Mouse (Mus musculus) midbrain, postnatal 0 days (tissue): ENCODE results near the gene Atad5. TPM values are rescaled to one million over a fixed set of nuclear protein-coding genes. Genes with fewer than 3 reads are reported as not detected.
A peak's percentile ranks its signal among the peaks of the same experiment; 100 is the strongest.

Experiments used
- ATAC-seq: fragments of 200-750 bp; cut with Nextera tagmentation; 2 replicates; pipeline ENCODE4 v1.8.0; 2017; ENCODE audit warnings: moderate number of reproducible peaks, mild to moderate bottlenecking, moderate TSS enrichment, moderate library complexity; ENCODE audit not compliant: low FRiP score
- DNase-seq: peaks from one replicate; pipeline ENCODE4 v3.0.0-alpha.2; 2015; ENCODE audit warnings: low spot score
- H3K27ac ChIP-seq: fragments of 300-500 bp; sonication (generic); 2 replicates; pipeline ENCODE4 v1.5.1; 2014; ENCODE audit warnings: low read depth, mild to moderate bottlenecking, low read length, mixed read lengths
- H3K27me3 ChIP-seq: fragments of 300-500 bp; sonication (generic); 2 replicates; pipeline ENCODE4 v1.6.1; 2014; ENCODE audit warnings: low read length, control low read depth, mixed read lengths; ENCODE audit not compliant: insufficient read depth
- H3K36me3 ChIP-seq: fragments of 300-500 bp; sonication (generic); 2 replicates; pipeline ENCODE4 v1.6.1; 2014; ENCODE audit warnings: low read length, control low read depth, mixed read lengths; ENCODE audit not compliant: insufficient read depth
- H3K4me1 ChIP-seq: fragments of 300-500 bp; sonication (generic); 2 replicates; pipeline ENCODE4 v1.6.1; 2014; ENCODE audit warnings: mild to moderate bottlenecking, control low read depth, antibody characterized with exemption, low read length, mixed read lengths; ENCODE audit not compliant: insufficient read depth
- H3K4me2 ChIP-seq: fragments of 300-500 bp; sonication (generic); 2 replicates; pipeline ENCODE4 v1.6.1; 2014; ENCODE audit warnings: low read depth, mild to moderate bottlenecking, low read length, mixed read lengths; ENCODE audit not compliant: poor library complexity, severe bottlenecking
- H3K4me3 ChIP-seq: fragments of 300-500 bp; sonication (generic); 2 replicates; pipeline ENCODE4 v1.5.1; 2014; ENCODE audit warnings: low read depth, mild to moderate bottlenecking, low read length, moderate library complexity
- H3K9ac ChIP-seq: fragments of 300-500 bp; sonication (generic); replicated peaks from 2 replicates; pipeline ENCODE4 v1.6.1; 2014; ENCODE audit warnings: mild to moderate bottlenecking, low read length, moderate library complexity, mixed read lengths; ENCODE audit not compliant: poor library complexity, severe bottlenecking
- H3K9me3 ChIP-seq: fragments of 300-500 bp; sonication (generic); 2 replicates; pipeline ENCODE4 v1.6.1; 2016; ENCODE audit warnings: low read length, control low read depth
- CTCF ChIP-seq: IDR thresholded peaks from 2 replicates; pipeline ENCODE4 v1.5.1; 2016; ENCODE audit warnings: antibody characterized with exemption, mild to moderate bottlenecking
- WGBS: fragments of 180-500 bp; shearing (Covaris S2); extraction: QIAGEN DNeasy Blood & Tissue Kit; methylation state at CpG from one replicate; pipeline ENCODE4 v1.1.7; 2014; 5-methylcytosine and 5-hydroxymethylcytosine counted together
- polyA plus RNA-seq: library from polyadenylated mRNA; unstranded; fragments of >200 nt; fragmentation: Nextera tagmentation; extraction: Ambion mirVana; gene quantifications from 2 replicates; pipeline ENCODE4 v1.2.1, GENCODE M21; 2015
- total RNA-seq: library from RNA; depleted of rRNA; stranded (reverse); fragments of >200 nt; gene quantifications from 2 replicates; pipeline ENCODE4 v1.2.3, GENCODE M21; 2014

Gene Atad5
- total and polyA plus RNA-seq, 2 experiments from 2014 or later: 3.3 to 5.6 TPM

DNA sequence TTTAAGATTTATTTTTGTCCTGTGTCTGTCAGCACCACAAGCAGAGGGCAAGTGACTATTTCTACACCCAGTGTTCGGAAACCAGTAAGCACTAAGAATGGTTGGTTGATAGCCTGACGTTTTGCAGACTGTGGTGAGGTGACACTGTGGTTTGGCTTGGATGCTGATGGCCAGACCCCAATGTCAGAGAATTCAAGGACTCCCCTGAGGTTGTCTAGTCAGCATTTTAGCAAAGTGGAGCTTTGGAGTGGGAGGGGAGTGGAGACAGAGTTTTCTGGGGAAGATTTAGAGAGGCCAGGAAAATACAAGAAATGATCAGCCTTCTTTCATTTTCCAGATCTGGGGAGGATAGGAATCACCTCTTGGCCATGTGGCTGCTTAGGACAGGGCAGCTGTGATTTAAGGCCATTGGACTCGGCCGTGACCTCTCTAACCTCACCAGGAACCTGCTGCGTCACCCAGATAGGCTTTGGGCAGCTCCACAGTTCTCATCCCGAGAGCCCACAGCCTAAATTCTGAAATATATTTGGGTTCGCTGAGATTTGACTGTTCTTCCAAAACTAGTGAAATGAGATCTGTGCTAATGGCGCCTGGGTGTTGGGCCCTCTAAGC lies 60.3 kb downstream of the Atad5 start:
- Histone ChIP-seq H3K4me2 (no peak overlapping the region), H3K4me1 (peaks cover 2% of the 10 kb centered on the region; the same call in 1 of the 2 replicates), H3K36me3 (no peaks in the 10 kb centered on the region), H3K27me3 (peaks cover 16% of the 10 kb centered on the region), H3K9me3 (no peaks in the 10 kb centered on the region), H3K27ac (no peak overlapping the region), H3K9ac (no peak overlapping the region), H3K4me3 (no peak overlapping the region)
- TF ChIP-seq CTCF: no peak
- no peak for ATAC-seq
- WGBS: 87% methylated on average over 8 of the region's 8 CpGs
- DNase-seq: no peak

DNA sequence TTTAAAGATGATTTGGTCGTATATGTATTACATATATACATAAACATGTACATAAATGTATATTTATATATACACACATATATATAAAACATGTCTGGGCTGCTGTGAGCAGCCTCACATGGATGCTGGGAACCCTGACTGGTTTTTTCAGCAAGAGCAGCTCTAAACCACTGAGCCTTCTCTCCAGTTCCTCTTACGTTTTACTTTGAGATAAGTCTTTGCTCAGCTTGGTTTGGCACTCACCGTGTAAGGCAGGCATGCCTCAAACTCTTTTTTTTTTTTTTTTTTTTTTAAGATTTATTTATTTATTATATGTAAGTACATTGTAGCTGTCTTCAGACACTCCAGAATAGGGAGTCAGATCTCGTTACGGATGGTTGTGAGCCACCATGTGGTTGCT lies 61.4 kb downstream of the Atad5 start:
- Histone ChIP-seq H3K9me3 (no peaks in the 10 kb centered on the region), H3K36me3 (no peaks in the 10 kb centered on the region), H3K4me2 (no peak overlapping the region), H3K27ac (no peak overlapping the region), H3K27me3 (peaks cover 23% of the 10 kb centered on the region), H3K9ac (no peak overlapping the region), H3K4me3 (no peak overlapping the region), H3K4me1 (peaks cover 2% of the 10 kb centered on the region; the same call in 1 of the 2 replicates)
- 83% methylated on average over 5 of the region's 5 CpGs for WGBS
- DNase-seq: no peak
- no peak for ATAC-seq
- no peak for TF ChIP-seq CTCF

DNA sequence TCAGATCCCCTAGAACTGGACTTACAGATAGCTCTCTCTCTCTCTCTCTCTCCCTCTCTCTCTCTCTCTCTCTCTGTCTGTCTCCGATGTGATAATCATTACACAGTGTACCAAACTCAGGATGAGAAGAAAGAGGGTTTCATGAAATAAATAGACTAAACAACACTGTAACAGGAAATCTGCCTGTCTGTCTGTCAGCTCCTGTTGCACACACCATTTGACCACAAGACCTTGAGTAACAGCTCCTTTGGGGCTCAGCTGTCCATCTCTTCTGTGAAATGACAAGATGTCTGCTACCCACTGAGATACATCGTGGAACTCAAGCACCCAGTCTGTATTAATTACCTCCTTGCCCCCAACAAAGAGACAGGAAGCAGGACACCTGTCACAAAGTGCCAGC lies 62.3 kb downstream of the Atad5 start:
- Histone ChIP-seq H3K4me2 (no peak overlapping the region), H3K9ac (no peak overlapping the region), H3K27me3 (peaks cover 23% of the 10 kb centered on the region), H3K4me1 (peaks cover 2% of the 10 kb centered on the region; the same call in 1 of the 2 replicates), H3K4me3 (no peak overlapping the region), H3K27ac (no peak overlapping the region), H3K9me3 (no peaks in the 10 kb centered on the region), H3K36me3 (no peaks in the 10 kb centered on the region)
- ATAC-seq (no peak), DNase-seq (no peak)
- WGBS: 63% methylated on average over 2 of the region's 2 CpGs
- TF ChIP-seq CTCF: no peak

DNA sequence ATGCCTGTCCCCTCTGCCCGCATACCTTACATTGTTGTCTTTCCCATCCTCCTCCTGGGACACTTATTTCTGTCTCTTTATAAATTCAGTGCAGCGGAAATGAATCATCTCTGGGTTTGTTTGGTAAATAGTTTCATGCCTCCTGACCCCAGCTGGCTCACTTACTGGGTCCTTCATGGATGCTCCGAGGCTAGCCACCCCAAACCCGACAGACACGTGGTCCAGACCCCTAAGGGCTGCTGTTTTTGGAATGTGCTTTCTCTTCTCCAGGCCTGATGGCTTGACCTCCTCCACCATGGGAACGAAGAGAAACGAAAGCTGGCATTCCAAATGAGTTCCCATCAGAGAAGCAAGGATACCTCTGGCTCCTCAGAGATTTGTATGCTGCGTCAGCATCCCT lies 63.2 kb downstream of the Atad5 start:
- H3K4me3 ChIP-seq: no peak overlapping the region
- 81% methylated on average over 8 of the region's 8 CpGs for WGBS
- no peaks in the 10 kb centered on the region for H3K36me3 ChIP-seq
- H3K4me1 ChIP-seq: peaks cover 2% of the 10 kb centered on the region; the same call in 1 of the 2 replicates
- DNase-seq: no peak
- ATAC-seq: no peak
- peaks cover 23% of the 10 kb centered on the region for H3K27me3 ChIP-seq
- H3K9me3 ChIP-seq: no peaks in the 10 kb centered on the region
- no peak overlapping the region for H3K27ac ChIP-seq
- no peak overlapping the region for H3K4me2 ChIP-seq
- TF ChIP-seq CTCF: no peak
- no peak overlapping the region for H3K9ac ChIP-seq

DNA sequence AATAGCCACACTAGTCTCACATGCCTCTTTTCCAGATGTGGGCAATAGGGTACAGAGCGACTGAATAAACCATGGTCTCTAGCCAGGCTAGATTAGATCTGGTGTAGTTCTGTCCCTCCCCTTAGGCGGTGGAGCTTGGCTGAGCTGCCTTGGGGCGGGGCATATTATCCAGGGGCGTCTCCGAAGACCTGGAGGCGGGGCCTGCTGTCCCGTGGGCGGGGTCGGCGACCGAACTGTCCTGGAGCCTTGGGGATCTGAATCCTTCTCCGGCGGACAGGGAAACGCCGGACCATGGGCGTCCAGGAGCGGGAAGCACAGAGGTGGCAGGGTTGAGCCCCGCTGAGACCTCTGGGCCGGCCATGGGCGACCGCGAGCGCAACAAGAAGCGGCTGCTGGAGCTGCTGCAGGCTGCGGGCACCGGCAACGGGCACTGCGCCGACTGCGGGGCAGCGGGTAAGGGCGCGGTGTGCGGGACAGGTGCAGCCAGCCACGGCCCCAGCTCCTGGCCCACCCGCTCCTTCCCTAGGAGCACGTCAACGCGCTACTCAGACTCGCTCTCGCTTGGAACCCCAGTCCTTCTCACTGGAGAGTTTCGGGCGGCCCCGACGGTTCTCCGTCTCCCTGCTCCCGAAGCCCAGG lies 64.8 kb downstream of the Atad5 start, which contains the start of gene Adap2:
Adap2 (plus strand) TSS at position 249 of the 639 bp plus-strand sequence.
- Histone ChIP-seq H3K4me2 (peak within 1 kb of the TSS; percentile 73), H3K4me3 (peak within 1 kb of the TSS; percentile 46), H3K9ac (peak within 1 kb of the TSS; percentile 55), H3K27ac (no peak within 1 kb of the TSS), H3K27me3 (peaks cover 23% of the 10 kb centered on the region), H3K9me3 (no peaks in the 10 kb centered on the region), H3K4me1 (peaks cover 2% of the 10 kb centered on the region; the same call in 1 of the 2 replicates), H3K36me3 (no peaks in the 10 kb centered on the region)
- DNase-seq (peak; percentile 53), ATAC-seq (no peak)
- no peak for TF ChIP-seq CTCF
- 2% methylated on average over 43 of the region's 47 CpGs for WGBS

DNA sequence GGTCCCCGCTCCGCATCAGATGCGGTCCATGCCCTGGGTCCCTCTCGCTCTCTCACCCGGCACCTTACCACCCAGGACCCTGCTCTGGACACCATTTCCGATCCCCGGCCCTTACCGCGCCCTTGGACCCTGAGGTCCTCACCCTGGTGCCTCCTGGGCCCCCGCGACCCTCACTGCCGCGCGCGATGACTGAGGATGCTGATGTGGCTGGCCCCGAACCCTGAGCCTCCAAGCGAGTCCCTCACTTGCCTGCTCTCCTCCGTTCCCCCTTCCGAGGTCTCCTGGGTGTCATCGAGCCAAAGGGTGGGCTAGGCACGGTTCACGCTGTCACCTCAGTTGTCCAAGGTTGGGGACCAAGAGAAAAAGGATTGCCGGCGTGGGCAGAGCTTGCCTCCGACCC lies 65.3 kb downstream of the Atad5 start:
- no peak for TF ChIP-seq CTCF
- no peaks in the 10 kb centered on the region for H3K9me3 ChIP-seq
- H3K27ac ChIP-seq: no peak overlapping the region
- no peak for ATAC-seq
- peaks cover 23% of the 10 kb centered on the region for H3K27me3 ChIP-seq
- no peaks in the 10 kb centered on the region for H3K36me3 ChIP-seq
- peak overlapping the region; percentile 46 for H3K4me3 ChIP-seq
- H3K4me1 ChIP-seq: peaks cover 2% of the 10 kb centered on the region; the same call in 1 of the 2 replicates
- 26% methylated on average over 25 of the region's 25 CpGs for WGBS
- peak overlapping the region; percentile 73 for H3K4me2 ChIP-seq
- H3K9ac ChIP-seq: peak overlapping the region; percentile 55
- DNase-seq: no peak
